Mouse (Mus musculus) ES-Bruce4 (cell line): ENCODE results near the gene Setd5.

Source experiments
- CTCF ChIP-seq: IDR thresholded peaks from one replicate; pipeline ENCODE4 v1.8.1; 2011; ENCODE audit warnings: low read depth, low read length
- EP300 ChIP-seq: IDR thresholded peaks from 2 replicates; pipeline ENCODE4 v1.6.1; 2011; ENCODE audit warnings: low read depth, low read length; ENCODE audit not compliant: insufficient read depth
- POLR2A ChIP-seq: IDR thresholded peaks from one replicate; pipeline ENCODE4 v1.8.1; 2011; ENCODE audit warnings: low read length; ENCODE audit not compliant: insufficient read depth

- TF ChIP-seq POLR2A = no peak
- no peak for TF ChIP-seq EP300
- no peak for TF ChIP-seq CTCF
These were observed 26.6 kb downstream of the Setd5 start for GRCm38 (mm10) chr6:113103765-113104164.
